Mouse (Mus musculus) thymus, postnatal 10 days (tissue): ENCODE measurements around the gene Ugt1a7c.

Source experiments
- DNase-seq, 2 experiments: peaks; one replicate each; pipeline ENCODE4 v3.0.0; 2021; ENCODE audit warnings: low spot score in 2 of 2

Gene Ugt1a7c

DNA sequence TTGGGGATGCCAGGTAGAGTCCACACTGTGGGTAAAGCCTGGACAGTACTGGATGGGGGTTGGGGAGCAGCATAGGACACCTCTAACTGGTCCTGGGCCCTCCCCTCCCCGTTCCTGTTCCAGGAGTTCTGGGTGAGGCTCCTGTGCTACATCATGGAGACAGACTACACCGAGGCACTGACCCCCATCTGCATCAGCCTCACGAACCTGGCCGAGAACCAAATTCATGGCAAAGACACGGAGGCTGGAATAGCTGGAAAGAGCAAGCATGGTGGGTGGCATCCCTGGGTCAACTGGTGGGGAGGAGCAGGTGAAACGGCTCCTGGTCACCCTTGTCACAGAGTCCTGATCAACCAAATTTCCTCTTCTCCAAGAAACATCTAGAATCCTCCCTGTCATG lies 143.9 kb downstream of the Ugt1a7c start:
- DNase-seq: no peak

- no peak for DNase-seq
These were observed 145.2 kb downstream of the Ugt1a7c start for GRCm38 (mm10) chr1:88240072-88240471.

- DNase-seq: no peak
These were observed 145.7 kb downstream of the Ugt1a7c start for GRCm38 (mm10) chr1:88240579-88240978.

DNA sequence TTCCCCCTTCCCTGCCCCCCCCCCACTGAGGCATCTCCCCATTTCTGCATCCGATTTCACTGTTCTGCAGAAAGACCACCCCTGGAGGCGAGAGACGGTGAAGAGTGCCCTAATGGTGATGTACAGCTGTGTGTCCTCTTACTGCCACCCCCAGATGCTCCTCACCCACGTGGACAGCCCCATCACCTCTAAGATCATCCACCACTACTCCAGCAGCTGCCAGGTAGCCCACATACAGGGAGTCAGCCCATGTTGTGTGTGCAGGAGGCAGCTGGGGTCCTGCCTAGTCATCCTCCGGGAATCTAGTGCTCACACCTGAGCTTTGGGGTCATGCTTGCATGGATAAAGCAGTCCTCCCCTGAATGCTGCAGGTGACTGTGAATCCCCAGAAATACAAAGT lies 149.0 kb downstream of the Ugt1a7c start:
- no peak for DNase-seq

DNA sequence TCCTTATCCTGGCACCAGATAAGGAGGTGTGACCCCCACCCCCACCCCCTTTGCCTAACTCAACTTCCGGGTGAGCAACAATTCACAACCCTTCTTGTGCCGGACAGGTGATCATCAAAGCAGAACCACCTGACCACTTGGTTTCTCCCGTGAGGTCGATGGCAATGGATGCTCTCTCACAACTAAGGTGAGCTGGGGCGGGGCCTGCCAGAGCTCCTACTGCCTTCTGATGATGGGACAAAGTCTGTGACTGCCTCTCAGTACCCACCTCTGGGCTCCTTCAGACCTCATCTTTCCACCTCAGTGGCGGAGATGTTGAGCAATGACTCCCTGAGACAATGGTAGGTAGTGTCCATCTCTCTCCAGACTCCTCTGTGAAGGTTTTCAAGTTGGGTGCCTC lies 151.0 kb downstream of the Ugt1a7c start:
- DNase-seq: no peak

DNA sequence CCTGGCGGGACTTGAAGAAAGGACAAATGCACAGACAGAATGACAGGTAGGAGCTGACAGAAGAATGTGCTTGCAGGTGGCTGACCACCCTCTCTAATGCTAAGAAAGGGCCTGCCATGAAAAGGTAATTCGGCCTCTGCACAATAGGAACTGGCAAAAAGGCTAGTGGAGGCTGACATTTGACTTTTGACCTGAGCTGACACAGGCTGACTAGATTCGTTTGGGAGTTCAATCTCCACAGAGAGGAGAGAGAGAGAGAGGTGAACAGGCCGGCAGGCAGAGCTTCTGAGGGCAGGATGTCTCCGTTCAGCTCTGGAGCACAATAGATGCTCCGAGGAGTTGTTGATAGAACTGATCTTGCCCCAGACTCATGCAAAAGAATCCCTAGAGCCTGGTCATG lies 151.5 kb downstream of the Ugt1a7c start:
- DNase-seq: no peak

GRCm38 (mm10) chr1:88247660-88248059 lies 152.8 kb downstream of the Ugt1a7c start:
- DNase-seq: no peak

DNA sequence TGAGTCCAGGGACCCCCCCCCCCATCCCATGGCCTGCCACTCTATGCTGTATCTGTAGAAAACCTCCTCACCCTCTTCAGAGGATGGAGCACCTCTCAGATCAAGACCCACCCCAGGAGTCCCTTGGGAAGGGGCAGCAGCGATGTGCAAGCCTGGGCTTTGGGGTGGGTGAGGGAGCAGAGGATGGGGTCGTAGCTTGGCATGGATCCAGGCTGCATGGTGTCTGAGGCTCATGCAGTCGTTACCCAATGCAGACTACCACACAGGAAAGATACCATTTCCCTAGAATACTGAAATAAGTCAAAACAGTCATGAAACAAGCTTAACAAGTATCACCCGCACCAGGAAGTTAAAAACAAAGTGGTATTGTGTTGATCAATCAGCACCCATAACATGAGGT lies 153.8 kb downstream of the Ugt1a7c start:
- no peak for DNase-seq

GRCm38 (mm10) chr1:88249596-88249995 lies 154.7 kb downstream of the Ugt1a7c start:
- no peak for DNase-seq

GRCm38 (mm10) chr1:88250023-88250422 lies 155.2 kb downstream of the Ugt1a7c start:
- no peak for DNase-seq

DNA sequence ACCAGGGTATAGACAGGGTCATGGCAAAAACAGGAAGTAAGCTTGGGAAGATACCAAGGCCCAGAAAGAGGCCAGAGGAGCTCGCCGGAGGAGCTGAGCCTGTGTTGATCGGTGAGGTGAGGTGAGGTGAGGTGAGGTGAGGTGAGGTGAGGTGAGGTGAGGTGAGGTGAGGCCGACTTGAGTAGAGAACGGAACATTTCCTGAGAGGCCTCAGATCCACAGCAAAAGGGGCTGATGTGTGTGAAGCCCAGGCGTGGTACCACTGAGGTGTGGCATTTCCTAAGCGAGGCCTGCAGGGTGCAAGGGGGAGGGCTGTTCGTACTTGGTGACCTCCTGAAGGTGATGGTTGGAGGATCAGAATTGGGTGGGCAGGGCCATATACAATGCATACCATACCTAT lies 158.2 kb downstream of the Ugt1a7c start:
- no peak for DNase-seq

DNA sequence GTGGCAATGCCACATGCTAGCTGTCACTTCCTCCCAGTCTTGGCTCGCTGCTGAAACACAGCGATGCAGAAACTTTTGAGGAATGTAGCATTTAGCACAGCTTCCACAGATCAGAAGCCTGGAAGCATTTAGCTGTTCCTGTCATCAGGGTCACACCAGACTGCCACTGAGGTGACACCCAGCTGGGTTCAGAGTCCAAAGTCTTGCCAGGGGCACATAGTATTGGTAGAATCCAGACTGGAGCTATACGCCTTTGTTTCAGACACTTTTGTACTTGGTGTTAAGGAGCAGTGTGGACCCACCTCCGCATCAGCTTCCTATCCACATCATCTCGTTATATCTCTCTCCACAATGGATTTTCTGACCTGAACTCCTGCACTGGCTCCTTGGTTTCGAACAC lies 158.7 kb downstream of the Ugt1a7c start:
- no peak for DNase-seq

GRCm38 (mm10) chr1:88254793-88255465 lies 160.1 kb downstream of the Ugt1a7c start:
- no peak for DNase-seq

DNA sequence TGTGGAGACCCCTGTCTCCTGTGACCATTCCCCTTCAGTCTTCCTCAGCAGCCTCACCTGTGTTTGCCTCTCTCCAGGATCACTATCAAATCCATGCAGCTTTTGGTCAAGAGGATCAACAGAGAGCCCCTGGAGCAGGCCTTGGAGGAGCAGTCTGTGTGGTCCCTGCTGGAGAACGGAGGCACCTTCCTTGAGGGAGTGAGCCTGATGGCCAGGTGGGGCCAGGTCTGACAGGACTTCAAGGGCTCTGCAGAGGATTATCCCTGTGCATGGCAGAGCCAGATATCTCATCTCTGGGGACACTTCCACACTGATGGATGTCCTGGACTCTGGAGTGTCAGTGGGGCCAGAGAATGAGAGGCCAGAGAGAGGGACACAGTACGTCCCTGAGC lies 160.6 kb downstream of the Ugt1a7c start:
- DNase-seq: no peak

DNA sequence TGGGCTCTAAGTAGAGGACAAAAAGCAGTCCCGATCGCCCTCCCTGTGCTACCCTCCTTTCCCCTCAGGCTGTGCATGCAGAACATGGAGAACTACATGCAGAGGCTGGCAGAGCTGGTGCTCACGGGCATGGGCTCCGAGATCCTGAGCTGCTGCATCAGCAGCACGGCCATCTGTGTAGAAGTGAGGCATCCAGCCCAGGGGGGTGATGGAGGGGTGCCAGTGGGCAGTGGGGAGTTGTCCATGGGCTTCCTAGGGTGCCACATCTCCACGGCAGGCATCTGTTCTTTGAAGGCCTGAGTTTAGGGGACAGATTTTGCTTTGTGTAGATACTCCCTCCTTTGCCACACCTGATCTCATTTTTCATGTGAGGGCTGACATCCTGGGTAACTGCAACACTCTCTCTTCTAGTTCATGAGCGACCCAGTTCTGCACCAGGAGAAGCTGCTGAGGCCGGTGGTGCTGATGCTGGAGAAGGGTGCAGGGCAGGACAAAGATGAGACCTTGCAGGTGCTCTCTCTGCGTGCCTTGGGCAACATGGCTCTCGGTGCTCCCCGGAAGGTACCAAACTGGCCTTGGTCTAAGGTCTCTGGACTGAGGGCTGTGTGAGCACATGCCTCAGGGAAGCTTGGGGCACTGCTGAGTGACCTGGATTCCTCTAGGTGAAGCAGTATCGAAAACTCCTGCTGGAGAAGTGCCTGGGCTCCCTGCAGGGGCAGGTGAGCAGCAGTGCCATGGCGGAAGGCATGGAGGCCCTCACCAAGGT lies 161.3 kb downstream of the Ugt1a7c start:
- no peak for DNase-seq

GRCm38 (mm10) chr1:88256886-88257663 lies 162.2 kb downstream of the Ugt1a7c start:
- DNase-seq: no peak

DNA sequence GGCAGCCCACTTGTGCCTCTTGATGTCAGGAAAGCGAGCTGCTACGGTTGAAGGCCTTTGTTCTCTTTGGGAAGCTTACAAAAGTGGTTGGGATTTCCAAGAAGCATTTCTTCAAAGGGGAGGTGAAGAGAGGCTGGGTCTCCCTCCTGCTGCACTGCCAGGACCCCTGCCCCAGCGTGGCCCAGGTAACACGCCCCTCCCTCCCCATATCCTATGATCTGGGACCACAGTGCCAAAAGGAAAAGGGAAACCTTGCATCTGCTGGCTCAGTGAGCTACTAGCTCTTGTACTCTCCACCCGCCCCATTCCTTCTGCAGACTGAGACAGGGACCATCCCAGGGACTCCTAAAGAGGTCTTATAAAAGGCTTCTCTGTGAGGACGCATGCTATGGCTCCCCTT lies 162.8 kb downstream of the Ugt1a7c start:
- no peak for DNase-seq

GRCm38 (mm10) chr1:88258361-88258760 lies 163.5 kb downstream of the Ugt1a7c start:
- no peak for DNase-seq

- DNase-seq: no peak
These were observed 164.2 kb downstream of the Ugt1a7c start for GRCm38 (mm10) chr1:88258881-88259642.

- no peak for DNase-seq
These were observed 164.8 kb downstream of the Ugt1a7c start for GRCm38 (mm10) chr1:88259643-88260024.

DNA sequence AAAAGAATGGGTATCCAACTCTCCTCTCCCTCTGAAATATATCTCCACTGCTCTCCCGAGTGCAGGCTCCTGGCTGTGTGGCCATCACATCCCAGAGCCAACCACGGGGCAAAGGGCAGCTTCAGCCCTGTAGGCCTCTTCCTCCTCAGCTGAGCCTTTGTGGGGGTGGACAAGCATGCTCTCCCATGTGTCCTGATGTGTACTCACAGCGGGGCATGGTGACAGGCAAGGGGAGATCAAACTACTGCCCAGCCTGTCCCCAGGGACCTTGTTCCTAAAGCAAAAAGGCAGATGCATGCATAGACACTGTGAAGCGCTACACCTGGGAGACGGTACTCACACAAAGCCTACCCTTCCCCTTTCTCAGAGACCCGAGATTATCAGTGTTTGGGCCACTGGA lies 165.3 kb downstream of the Ugt1a7c start:
- DNase-seq: no peak
